ENCODE assay signal across 6 mouse cellular contexts in genomic region chr1:93918011-93918410, GRCm38 (mm10). TPM values are rescaled to one million over a fixed set of nuclear protein-coding genes. Genes with fewer than 3 reads are reported as not detected.
DNase-seq lines count a peak whose midpoint lies in the region; TF ChIP-seq lines count a peak whose summit lies in the region.
"Not testable (repeated sequence)": the region's sequence is repeated elsewhere in the genome, so short reads cannot be mapped to it uniquely, and the experiment has no call there.
"Had no signal": no experiment of that assay in that cellular context is flagged by ENCODE, and none has a peak within 500 bp of the region (broad histone marks: within the 10 kb centered on the region; RNA-seq: fewer than 3 reads in every experiment).

Gal3st2b (plus strand) TSS chr1:93918311.

- not testable (repeated sequence) for H3K36me3 ChIP-seq in heart, embryonic 10.5 days; small intestine, adult 2 months (ENCODE audit: control insufficient read depth, insufficient read depth, low read length)

- TF ChIP-seq POLR2A in small intestine, adult 2 months (IDR thresholded peaks at IDR 0.05; ENCODE audit: low read depth, low read length), result not testable (repeated sequence)

- not testable (repeated sequence) for H3K27ac ChIP-seq in heart, embryonic 10.5 days; small intestine, adult 2 months (ENCODE audit: insufficient read depth, low read depth, low read length)

- H3K9me3 ChIP-seq in heart, embryonic 10.5 days, result not testable (repeated sequence)

- H3K4me3 ChIP-seq in heart, embryonic 10.5 days; small intestine, adult 2 months (ENCODE audit: low read depth, low read length): not testable (repeated sequence)

- peak; percentile 10 for DNase-seq in heart, embryonic 10.5 days (ENCODE audit: low spot score)
- not testable (repeated sequence) for DNase-seq in large intestine, adult 2 months (ENCODE audit: low read depth, low spot score)

- 81% methylated on average over 2 of the region's 2 CpGs for WGBS in heart, embryonic 10.5 days
- 74% methylated on average over 2 of the region's 2 CpGs for WGBS in large intestine, adult 2 months
- WGBS in small intestine, adult 2 months, result 75% methylated on average over 2 of the region's 2 CpGs

- not testable (repeated sequence) for H3K27me3 ChIP-seq in heart, embryonic 10.5 days (ENCODE audit: insufficient read depth, poor library complexity, severe bottlenecking); small intestine, adult 2 months (ENCODE audit: control insufficient read depth, insufficient read depth, low read length)

- not testable (repeated sequence) for H3K4me1 ChIP-seq in heart, embryonic 10.5 days; small intestine, adult 2 months (ENCODE audit: control insufficient read depth, insufficient read depth, insufficient read length, low read length)

- TF ChIP-seq CTCF in small intestine, adult 2 months (IDR thresholded peaks at IDR 0.05; ENCODE audit: extremely low read depth, insufficient read length, insufficient replicate concordance, low read depth, low read length), result not testable (repeated sequence)

RNA-seq across cellular contexts. Expression of gene Gal3st2b, which starts in this region (rescaled TPM):
- polyA plus RNA-seq in heart, embryonic 10.5 days (2016; fragmentation: Nextera tagmentation; extraction: Ambion mirVana), result 0.07 TPM in 1 of 2 replicates, not detected in the other
- 28.3 and 73.6 TPM in 2 replicates for polyA plus RNA-seq in large intestine, adult 2 months (2012; rRNA removed)
- polyA plus RNA-seq in small intestine, adult 2 months (2012; rRNA removed), result 47.3 and 140 TPM in 2 replicates
- polyA plus RNA-seq: C2C12; CD4-positive, CD25-positive, alpha-beta regulatory T cell, adult 4 months; G1E had no signal

Comparison
In these comparisons a context has a peak if more than half of its experiments do, and no peak if none do; other contexts are left out.
1. RNA of gene Gal3st2b (polyA plus RNA-seq): 47.3 to 140 TPM in small intestine, adult 2 months and 28.3 to 73.6 TPM in large intestine, adult 2 months; 0.07 TPM in heart, embryonic 10.5 days; every median in the first group is over 10 times any median in the second.
2. Peak in DNase-seq in heart, embryonic 10.5 days; RNA of the gene not detected or under 1 TPM.